Mouse (Mus musculus) R1 (cell line): ENCODE measurements around the gene Ccs.
A peak's percentile ranks its signal among the peaks of the same experiment; 100 is the strongest.

Experiments used
- DNase-seq: peaks from one replicate; pipeline ENCODE4 v3.0.0-alpha.2; 2018; ENCODE audit warnings: low read depth, low spot score

Gene Ccs

DNA sequence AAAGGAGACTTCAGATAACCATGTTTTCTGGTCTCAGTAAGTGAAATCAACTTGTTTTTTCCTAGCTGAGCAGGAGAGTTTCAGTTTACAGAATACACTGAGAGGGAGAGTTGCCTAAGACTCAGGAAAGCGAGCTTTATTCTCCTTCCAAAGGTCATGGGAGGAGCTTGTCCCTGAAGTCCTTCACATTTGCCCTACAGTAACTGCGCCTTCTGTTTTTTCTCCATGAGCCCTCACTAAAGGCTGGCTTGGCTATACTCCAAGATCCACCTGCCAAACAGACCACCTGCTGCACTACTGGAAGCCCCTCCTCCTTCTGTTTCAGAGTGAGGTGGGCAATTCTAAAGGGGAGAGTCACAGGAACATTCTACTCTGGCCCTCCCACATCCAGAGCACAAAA, 3.0 kb downstream of the Ccs start:
- peak; percentile 66 for DNase-seq

DNA sequence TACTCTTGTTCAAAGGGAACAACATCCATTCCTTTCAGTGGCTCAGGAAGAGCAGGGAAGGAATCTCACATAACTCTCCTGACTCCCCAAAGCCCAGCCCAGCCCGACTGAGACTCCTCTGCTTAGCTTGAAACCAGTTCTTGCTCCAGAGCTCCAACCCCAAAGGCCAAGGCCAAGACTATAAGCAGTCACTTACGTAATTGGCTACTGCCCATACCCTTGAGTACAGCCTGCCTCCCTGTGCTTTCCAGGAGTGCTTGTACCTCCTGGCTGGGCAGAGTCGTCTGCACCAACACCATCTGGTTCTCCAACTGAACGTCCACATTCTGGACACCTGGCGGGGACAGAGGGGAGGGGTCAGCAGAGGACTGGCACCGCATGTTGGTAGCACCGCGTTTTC, 5.2 kb downstream of the Ccs start:
- no peak for DNase-seq

DNA sequence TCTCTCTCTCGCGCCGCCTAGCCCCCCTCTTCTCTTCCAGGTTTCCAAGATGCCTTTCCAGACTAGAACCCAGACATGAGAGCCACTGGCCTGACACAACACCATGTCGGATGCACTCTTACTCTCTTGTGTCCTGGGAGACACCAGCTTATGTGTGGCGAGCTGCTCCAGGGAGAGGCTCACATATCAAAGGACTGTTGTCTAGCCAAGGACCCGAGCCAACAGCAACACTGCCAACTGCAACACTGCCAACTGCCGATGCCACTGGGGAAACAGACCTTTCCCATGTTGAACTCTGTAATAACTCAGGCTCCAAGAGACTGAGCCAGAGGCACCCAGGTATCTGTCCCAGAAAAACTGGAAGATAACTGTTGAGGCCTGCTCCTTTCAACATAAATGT, 10.0 kb downstream of the Ccs start:
- DNase-seq: no peak

DNA sequence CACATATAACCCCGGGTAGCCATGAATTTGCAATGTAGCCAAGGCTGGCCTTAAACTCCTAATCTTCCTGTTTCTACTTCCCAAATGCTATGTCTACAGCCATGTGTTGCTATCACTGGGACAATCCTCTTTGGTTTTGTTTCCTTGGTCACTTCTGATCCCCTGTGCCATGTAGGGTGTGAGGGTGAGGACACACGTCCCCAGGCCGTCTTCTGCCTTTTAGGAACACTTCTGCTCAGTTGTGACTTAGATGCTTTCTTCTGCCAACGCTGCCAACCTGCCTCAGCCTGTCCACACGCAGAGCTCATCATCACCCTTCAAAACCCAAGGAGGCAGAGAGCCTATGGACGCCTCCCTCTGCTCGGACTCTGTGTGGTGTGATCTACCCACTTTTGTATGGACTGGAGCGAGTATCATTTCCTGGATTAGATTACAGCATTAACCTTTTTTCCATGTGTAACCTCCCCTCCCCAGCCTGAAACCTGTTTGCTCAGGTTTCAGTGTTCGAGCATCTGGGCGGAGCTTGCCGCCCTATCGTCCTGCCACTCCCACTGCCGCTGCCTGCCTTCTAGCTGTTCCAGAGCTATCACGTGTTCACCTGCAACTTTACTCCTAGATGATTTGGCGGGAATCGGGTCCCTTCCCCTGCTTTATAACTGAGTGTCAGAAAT, 10.6 kb downstream of the Ccs start:
- peak; percentile 90 for DNase-seq

DNA sequence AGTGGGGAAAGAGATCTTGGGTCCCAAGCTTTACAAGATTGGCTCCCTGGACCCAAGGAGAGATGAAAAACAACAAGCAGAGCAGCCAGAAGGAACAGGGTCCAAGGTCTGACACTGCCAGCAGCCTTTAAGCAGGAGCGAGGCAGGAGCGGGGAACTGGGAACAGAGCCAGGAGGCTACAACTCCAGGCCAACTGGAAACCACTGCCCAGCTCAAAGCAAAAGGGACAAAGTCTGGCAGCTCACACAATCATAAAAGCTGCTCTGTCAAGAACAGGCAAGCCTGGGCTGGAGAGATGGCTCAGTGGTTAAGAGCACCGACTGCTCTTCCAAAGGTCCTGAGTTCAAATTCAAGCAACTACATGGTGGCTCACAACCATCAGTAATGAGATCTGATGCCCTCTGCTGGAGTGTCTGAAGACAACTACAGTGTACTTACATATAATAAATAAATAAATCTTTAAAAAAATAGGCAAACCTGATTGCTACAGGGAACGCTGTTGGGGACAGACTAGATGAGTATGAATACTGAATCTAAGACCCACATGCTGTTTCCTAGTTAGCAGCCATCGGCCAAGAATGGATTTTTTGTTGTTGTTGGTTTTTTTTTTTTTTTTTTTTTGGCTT, 18.3 kb downstream of the Ccs start:
- no peak for DNase-seq

DNA sequence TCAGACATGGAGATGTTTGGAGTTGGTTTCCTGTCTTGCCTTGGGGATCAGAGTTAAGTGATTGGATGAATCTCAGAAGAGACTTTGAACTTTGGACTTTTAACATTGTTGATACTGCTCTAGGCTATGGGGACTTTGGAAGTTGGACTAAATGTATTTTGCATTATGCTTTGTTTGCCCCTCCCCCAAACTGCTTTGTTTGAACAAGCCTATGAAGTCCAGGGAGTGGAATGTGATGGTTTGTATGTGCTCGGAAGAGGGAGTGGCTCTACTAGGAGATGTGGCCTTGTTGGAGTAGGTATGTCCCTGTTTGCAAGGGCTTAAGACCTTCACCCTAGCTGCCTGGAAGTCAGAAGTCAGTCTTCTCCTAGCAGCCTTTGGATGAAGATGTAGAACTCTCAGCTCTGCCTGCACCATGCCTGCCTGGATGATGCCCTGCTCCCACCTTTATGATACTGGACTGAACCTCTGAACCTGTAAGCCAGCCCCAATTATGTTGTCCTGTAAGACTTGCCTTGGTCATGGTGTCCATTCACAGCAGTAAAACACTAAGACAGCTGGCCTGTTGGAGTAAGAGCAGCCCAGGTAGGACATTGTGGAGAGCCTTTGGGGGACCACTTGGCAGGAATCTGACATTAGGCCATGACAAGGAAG, 21.8 kb downstream of the Ccs start:
- DNase-seq: peak; percentile 75

DNA sequence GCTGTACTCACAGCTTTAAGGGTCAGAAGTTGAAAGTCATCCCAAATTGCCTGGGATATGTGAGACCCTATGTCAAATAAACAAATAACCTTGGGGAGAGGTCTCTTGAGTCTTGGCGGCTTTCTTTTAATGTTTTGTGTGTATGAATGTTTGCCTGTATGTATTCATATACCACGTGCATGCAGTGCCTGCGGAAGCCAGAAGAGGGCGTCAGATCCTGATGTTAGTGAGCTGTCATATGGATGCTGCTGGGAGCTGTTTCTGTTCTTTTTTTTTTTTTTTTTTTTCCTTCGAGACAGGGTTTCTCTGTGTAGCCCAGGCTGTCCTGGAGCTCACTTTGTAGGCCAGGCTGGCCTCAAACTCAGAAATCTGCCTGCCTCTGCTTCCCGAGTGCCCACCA, 26.1 kb downstream of the Ccs start:
- peak; percentile 88 for DNase-seq

DNA sequence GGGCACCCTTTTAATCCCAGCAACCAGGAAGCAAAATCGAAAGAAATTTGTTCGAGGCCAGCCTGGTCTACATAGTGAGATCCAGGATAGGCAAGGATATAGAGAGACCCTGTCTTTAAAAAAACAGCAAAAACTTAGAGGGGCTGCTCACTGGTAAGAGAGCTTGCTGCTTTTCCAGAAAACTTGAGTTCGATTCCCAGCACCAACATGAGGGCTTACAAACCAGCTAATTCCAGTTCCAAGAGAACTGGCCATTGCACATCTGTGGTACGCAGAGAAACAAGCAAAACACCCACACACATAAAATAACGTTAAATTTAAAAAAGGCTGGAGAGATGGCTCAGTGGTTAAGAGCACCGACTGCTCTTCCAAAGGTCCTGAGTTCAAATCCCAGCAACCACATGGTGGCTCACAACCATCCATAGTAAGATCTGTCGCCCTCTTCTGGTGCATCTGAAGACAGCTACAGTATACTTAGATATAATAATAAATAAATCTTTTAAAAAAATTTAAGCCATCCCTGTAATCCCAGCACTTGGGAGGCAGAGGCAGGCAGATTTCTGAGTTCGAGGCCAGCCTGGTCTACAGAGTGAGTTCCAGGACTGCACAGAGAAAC, 26.7 kb downstream of the Ccs start:
- DNase-seq: peak; percentile 43

DNA sequence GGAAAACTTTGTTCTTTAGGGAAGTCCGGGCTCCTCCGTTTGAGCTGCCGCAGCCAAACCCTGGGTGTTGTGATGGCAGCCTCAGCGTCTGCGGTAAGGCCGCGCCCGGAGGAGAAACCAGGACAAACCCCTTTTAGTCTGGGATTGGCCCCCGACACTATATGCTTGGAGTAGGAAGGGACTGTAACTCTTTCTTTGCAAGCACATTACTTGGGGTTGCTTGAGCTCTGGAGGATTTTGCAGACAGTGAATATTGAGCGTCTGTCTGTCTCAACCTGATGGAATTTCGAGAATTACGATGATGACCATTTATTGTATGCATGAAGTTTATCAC, 27.3 kb downstream of the Ccs start:
- no peak for DNase-seq

DNA sequence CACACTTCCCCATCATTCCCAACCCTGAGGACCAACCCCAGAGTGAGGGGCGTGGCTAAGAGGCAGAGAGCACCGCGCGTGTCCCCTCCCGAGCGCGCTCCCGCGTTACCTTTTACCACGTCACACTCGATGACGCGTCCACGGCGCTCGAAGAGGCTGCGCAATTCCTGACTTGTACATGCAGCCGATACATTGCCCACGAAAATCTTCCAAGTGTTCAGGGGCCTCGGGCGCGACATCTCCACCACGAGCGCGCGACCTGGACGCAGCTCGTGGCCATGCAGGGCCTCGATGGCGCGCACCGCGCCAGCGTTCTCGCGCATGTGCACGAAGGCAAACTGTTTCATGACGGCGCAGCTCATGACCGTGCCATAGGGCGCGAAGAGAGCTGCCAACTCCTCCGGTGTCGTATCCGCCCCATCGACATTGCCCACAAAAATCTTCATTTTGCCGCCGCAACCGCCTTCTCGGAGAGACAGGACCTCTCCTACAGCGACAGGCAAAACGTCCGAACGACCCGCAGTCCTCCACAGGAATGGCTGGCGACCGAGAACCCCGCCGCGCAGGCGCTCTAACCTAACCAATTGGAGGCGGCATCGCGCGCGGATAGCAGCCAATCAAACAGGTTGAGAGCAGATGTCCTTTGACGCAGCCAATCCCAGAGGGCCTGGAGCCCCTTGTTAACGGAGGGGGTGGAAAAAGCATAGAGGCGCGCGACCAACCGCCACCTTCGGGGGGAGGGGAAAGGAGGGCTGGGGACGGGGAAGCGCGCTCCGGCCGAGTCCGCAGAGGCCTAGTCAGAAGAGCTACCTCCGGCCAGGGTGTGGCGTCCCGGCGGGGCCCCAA, 27.8 kb downstream of the Ccs start, which contains the start of the genes Gm21992 and Rbm14:
Gene Gm21992, minus strand, starts transcription at position 550 of the 846 bp plus-strand sequence.
Gene Rbm14, minus strand, starts transcription at position 572 of the 846 bp plus-strand sequence.
- DNase-seq: peak; percentile 100

DNA sequence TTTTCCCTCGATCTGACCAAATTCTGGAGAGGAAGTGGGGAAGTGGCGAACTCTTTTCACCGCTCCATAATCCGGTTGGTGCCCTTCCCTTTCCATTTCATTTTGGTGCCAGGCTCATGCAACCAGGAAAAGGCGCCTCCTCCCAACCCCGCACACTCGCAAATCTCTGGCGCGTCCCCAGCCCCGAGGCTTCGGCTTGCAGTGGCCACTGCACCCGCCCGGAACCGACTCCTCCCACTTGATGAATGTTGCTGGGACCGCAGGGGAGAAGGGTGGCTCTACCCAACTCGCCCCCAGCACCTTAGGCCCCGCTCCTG, 28.4 kb downstream of the Ccs start:
- DNase-seq: no peak

DNA sequence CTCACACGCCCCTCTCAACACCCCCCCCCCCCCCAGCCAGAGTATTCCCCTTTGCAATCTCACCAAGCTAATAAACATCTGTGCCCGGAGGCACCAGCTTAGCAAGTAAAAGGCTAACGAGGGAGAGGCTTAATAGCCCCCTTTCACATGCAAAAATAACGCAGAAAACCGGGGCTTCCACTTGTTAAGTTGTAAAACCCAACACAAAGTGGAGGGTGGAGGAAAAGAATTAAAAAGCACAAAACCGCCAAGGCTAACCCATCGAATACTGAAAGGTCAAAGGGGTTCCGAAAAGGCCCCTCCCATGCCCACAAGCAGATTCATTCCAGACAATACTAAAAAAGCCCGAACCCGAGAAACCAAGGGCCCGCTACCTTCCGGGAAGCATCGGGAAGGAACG, 28.8 kb downstream of the Ccs start:
- DNase-seq: peak; percentile 99

DNA sequence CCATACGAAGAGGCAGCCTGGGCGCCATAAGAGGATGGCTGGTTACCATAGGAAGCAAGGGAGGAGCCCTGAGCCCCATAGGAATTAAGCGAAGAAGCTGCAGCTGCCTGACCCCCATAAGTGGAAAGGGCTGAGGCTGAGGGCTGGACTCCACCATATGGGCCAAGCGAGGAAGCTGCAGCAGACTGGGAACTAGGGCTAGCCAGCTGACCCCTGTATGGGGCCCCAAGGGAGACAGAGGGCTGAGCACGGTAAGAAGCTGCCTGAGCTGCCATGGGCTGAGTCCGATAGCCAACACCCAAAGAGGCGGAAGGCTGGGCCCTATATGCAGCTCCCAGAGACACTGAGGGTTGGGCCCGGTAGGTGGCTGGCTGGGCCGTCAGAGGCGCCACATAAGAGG, 35.8 kb downstream of the Ccs start:
- no peak for DNase-seq

DNA sequence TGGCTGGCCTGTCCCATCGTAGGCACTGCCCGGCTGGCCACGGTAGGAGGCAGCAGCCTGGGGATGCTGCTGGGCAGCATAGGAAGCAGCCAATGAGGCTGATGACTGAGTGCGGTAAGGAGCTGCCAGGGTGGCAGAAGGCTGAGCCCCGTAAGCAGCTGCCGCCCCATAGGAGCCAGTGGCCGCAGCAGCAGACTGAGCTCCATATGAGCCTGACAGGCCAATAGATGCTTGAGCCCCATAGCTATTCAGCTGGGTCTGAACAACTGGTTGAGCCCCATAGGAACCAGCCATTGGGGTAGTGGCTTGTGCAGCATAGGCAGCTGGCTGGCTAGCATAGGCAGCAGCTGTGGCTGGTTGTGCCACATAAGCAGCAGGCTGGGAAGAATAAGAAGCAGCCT, 36.4 kb downstream of the Ccs start:
- DNase-seq: no peak

DNA sequence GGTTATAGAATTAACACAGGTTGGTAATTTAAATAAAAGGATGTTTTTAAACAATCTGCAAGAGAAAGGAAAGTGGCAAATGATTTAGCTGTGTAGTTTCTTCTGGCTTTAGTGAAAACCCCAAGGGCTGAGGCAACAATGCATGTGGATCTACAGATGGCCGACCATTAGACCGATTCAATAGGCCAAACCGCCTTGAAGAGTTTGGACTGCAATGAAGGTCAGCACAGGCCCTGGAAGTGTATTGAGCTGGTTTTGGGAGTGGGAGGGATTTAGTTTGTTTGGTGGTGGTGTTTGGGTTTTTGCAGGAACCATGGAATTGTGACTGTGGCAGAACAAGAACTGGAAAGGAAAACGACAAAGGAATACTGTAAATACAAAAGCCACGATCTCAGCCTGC, 40.0 kb downstream of the Ccs start:
- DNase-seq: no peak

DNA sequence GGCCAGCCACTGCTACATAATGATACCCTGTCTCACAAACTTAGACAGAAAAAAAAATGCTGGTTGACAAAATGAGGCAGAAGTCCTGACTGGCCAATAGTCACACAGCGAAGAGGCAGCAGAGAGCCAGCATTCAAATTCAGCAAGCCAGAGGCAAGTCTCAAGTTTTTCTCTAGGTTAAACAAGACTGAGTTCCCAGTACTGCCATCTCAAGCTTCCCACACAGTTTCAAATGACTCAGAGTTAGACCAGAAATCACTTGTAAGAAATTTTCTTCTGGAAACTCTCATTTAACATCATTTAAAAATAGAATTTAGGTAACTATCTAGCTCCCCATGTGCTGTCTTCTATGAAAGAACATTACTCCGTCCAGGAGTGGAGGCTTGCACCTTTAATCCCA, 41.3 kb downstream of the Ccs start:
- no peak for DNase-seq

DNA sequence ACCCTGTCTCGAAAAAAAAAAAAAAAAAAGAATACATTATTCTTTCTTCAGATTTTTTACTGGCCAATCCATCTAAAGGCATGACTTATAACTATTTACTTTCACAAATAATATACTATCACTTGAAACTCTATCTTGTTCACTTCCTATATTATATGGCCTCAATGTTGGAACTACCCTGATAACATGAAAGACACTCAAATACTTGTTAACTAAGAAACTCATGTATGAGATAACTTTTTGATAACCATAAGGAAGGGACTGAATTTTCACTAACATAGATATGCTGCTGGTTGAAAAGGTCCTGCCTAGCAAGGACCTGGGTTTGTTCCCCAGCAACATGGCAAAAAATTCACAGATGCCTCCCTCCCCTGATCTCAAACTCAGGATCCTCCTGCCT, 43.2 kb downstream of the Ccs start:
- DNase-seq: no peak

DNA sequence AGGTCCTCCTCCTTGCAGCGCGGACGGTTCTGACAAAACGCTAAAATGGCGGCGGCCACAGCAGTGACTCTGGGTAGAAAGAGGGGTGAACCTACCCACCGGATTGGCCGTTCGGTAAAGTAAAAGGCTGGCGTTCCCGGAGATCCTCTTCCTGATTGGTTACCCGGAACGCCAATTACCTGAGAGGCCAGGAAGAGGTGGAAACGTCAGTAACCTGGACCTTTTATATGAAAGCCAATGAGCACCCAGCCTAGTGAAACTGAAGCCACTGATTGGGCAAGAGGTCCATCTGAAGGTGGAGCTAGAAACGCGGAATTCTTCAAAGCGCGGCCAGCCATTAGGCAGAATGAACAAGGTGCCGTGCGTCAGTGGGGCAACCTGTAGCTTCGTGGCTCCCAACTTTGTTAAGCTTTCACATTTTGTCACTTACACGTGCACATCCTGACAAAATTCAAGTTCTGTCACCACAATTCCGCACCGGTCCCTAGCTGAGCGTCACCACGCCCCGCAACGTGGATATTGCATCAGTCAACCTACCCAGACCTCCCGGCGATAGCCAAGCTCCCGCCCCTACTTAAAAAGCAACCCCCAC, 45.2 kb downstream of the Ccs start, which contains the start of gene Rbm4:
Gene Rbm4, minus strand, starts transcription at position 71 of the 592 bp plus-strand sequence.
- peak; percentile 100 for DNase-seq

DNA sequence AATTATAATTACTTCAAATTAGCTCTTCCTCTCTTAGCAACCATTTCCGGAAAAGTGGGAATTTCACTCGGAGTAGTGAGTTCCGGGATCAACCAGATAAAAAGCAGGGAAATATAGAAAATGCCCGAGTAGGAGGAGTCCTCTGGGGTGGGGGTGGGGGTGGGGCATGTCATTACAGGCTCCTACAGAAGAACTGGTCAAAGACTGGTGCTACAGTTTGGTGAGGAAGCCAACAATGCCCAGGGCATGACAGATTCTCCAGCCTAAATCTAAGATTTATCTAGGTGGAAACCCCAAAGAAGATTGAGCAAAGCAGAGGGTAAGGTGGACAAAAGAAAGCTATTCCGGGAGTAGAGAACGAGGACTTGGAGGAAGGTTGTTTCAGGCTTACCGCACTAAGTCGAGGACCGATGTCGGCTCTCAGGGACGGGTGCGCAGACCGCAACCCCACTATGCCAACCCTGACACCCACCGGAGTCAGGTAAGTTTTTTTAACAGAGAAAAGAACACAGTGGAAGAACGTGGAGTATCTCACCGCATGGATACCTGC, 45.8 kb downstream of the Ccs start:
- peak; percentile 60 for DNase-seq

DNA sequence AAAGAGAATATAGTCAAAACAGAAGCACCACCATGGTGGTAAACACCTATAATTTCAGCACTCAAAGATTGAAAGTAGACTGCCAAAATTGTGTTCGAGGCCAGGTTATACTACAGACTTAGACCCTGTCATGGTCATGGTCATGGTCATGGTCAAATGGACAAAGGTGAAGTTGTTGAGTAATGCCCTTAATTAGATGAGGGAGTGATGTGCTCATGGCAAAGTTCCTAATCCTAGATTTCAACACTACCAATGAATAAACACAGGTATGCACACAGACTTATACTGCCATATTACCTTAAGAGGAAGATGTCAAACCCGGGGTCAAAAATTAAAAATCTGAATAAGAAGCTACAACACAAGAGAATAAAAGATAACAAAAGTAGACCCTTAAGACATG, 52.8 kb downstream of the Ccs start:
- DNase-seq: no peak

DNA sequence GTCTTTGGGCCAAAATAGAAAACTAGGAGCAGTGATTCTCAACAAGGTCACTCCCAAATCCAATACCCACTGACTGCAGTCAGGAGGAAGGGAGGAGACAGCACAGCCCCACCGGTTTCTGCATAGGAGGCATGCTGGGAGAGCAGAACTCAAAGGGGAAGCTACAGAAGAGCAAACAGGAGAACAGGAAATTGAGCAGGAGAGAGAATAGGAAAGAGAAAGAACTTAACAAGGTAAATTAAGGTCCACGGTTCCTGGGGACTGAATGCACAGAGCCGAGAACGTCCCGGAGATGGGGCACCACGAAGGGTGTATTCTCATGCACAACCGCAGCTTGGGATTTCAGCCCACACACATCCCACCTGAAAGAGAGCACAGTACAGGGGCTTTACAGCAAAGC, 53.9 kb downstream of the Ccs start:
- peak; percentile 80 for DNase-seq
